Mouse (Mus musculus) frontal cortex, postnatal 36 days (tissue): ENCODE measurements around the gene Aym1.
"Not testable (repeated sequence)": the region's sequence is repeated elsewhere in the genome, so short reads cannot be mapped to it uniquely, and the experiment has no call there.

Source experiments
- DNase-seq, 2 experiments: peaks; one replicate each; pipeline ENCODE4 v3.0.0; 2022; ENCODE audit warnings: low spot score in 2 of 2

Aym1 gene

DNA sequence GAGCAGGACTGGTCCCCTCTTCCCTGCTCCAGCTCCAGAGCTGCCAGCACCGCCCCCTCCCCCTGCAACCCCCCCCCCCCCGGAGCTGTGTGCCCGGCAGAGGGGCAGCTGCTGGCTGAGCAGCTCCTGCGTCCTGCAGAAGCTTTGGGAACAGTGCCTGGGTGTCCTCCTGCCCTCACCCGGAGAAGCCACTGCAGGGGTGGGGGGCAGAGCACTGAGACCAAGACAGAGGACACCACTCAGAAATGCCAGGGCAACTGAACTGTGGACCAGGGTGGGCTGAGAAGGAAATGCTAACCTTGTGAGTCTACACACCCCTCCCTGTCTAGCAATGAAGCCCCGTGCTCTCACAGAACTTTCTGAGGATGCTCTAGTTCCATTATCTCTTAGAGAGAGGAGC is at the start of gene Aym1:
Aym1 (plus strand) TSS at position 109 of the 400 bp plus-strand sequence.
- DNase-seq: no peak

DNA sequence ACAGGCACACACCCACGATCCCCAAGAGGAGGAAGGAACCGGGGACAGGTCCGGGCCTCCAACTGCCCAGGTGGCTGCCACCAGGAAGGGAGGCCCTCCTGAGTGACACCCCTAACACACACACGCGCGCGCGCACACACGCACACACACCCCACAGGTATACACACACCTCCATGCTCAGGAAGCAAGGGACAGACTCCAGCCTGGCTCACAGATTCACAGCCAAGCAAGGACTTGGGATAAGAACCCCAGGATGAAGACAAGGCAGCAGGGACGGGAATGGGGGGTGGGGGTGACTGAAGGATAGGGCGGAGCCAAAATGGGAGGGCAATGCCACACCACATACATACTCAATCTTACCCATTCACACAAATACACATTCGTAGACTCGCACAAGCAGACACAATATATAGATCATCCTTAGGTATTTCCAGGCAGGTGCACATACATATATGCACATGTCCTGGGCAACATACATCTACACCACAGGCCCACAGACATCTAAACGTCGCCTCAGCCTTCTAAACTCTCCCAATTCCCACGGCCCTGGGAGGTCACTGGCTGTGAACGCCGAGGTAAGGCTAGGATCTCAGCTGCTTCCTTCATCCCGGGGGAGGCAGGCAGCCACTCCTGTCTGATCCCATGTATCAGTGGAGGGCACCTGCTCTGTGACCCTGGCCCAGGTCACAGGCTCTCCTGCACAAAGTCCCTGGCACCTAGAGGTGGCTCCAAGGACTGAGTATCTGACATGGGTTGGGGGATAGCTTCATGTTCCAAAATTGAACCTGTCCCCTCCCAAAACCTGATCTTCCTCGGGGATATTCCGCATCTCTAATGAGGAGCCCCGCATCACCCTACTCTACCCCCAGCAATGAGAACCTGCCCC is 47.4 kb upstream of the Aym1 start:
- DNase-seq: no peak

DNA sequence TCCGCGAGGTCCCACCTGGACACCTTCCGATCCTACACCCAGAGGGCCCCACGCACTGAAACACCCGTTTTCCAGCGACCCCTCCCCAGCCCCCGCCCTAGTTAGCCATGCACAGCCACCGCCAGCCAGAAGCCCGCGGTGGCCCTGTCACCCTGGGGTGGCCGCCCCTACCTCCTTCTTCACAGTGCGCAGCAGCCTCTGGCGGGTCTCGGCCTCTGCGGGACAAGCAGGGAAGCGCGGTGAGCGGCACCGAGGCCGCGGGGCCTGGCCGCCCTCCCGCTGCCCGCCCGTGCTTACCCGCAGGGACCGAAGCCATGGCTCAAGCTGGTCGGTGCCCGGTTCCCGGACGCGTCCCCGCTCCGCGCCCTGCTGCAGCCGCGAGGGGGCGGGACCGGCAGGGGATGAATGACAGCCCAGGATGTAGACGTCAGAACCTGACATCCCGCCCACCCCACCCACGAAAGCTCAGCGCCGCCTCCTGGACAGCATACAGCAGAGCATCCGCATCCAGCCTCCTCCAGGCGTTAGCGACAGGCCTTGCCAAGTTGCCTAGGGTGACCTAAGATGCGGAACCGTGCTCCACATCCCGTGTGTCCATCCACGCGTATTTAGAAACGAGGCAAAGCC is 46.6 kb upstream of the Aym1 start, which contains the start of gene Sgsm1:
Sgsm1 (minus strand) TSS at position 410 of the 627 bp plus-strand sequence.
- peak; percentile 79 to 81 for DNase-seq

DNA sequence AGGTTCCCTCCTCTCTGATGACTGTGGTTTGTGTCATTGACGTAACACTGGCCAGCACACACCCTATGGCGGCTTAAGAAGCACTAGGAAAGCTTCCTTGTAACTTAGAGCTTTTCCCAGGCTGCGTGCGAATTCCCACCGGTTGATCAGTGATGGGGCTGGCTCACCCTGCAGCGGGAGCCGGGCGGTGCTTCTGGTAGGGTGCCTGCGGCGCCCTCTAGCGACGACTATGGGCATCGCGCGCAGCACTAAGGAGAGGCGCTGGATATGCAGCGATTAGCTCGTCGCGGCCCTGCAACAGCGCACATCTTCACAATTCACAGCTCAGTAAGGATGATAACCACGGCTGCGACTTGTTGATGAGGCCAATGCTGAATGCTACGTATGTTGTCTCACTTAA is 43.1 kb upstream of the Aym1 start:
- DNase-seq: peak; percentile 84 to 91

DNA sequence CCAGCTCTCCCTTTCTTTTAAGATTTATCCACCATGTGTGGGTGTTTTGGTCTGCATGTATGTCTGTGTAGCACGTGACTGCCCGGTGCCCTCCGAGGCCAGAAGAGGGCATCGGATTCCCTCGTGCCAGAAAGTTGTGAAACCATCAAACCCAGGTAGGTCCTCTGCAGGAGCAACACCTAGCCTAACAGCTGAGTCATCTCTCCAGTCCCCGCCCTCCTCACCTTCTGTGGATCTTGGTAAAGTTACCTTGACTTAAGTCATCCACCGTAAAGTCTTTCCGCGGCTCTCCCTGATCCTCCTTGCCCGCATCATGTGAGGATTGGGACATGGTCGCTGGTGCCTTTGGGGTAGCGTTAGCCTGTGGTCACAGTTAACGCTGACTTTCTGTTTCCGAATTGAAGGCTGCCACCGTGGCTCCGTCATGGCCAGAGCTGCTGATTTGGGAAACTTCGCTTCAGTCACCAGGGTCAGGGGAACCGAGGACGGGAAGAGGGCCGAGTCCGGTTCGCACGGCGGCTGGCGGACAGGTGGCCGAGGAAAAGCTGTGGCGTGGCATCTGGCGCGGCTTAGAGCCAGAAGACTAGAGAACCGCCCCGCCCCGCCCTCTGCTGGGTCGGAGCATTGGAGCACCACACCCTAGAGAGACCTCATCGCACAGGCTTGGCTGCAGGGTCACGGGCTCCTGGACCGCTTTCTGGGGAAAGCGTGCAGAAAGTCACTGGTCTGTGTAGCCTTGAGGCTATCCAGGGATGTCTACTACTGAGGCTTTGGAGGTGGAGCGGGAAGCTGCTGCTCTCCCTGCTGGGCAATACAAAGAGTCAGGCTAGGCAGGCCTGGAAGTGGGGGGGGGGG is 33.1 kb upstream of the Aym1 start:
- no peak for DNase-seq

DNA sequence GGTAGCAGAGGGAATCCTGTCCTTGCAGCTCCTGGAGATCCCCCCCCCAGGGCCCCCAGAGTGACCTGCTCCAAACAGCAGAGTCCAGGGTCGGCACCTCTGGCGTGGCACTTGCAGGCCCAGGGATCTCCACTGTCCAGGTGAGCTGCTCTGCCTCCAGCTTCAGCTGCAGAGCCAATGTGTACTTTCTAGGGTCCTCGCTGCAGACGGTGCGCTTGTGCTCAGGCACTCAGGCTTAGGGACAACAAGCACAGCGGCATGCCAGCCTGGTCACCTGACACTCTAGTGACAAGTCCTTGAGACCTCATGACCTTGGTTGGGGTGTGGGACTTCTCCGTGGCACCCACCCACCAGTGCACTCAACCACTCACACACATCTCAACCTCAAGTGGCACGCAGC is 27.6 kb upstream of the Aym1 start:
- no peak for DNase-seq

DNA sequence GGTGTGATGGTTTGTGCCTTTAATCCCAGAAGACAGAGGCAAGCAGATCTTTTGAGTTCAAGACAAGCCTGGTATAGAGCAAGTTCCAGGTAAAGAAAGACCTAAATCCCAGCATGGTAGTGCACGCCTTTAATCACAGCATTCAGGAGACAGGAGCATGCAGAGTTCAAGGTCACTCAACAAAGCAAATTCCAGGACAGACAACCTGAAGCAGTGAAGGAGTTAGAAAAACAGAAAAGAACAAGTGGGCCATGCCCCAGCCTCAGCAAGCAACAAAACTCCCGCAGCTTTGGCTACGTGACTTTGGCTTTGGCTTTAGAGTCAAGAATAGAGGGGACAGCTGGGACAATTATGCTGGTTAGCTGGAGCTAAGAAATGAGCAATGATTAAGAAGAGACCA is 26.9 kb upstream of the Aym1 start:
- DNase-seq: no peak

DNA sequence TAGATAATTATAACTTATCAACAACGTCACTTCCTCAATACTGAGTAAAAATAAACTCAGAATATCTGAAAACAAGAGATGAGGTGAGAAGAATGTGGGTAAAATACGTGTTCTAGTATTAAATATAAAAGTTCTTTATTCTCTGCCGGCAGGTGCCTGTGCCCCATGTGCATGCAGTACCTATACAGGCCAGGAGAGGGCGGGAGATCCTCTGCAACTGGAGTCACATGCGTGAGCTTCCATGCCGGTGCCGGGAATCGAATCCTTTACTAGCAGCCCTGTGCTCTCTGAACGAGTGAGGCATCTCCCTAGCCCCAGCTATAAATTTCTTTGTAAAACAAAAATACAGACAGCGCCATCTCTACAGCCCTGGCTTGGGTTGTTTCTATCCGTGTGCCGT is 24.9 kb upstream of the Aym1 start:
- no peak for DNase-seq

DNA sequence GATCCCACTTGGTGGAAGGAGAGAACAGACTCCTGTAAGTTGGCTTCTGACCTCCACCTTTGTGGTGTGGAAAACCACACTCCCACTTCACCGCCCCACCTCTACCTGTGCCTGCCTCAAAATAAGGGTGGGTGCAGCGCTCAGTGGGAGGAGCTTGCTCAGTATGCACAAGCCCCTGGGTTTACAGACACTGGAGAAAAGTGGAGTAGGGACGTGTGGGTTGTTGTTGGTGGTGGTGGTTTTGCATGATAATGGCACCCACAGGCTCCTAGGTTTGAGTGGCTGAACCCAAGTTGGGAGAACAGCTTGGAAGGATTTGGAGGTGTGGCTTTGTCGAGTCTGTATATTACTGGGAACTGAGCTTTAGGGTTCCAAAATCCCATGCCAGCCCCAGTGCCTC is 24.2 kb upstream of the Aym1 start:
- no peak for DNase-seq

DNA sequence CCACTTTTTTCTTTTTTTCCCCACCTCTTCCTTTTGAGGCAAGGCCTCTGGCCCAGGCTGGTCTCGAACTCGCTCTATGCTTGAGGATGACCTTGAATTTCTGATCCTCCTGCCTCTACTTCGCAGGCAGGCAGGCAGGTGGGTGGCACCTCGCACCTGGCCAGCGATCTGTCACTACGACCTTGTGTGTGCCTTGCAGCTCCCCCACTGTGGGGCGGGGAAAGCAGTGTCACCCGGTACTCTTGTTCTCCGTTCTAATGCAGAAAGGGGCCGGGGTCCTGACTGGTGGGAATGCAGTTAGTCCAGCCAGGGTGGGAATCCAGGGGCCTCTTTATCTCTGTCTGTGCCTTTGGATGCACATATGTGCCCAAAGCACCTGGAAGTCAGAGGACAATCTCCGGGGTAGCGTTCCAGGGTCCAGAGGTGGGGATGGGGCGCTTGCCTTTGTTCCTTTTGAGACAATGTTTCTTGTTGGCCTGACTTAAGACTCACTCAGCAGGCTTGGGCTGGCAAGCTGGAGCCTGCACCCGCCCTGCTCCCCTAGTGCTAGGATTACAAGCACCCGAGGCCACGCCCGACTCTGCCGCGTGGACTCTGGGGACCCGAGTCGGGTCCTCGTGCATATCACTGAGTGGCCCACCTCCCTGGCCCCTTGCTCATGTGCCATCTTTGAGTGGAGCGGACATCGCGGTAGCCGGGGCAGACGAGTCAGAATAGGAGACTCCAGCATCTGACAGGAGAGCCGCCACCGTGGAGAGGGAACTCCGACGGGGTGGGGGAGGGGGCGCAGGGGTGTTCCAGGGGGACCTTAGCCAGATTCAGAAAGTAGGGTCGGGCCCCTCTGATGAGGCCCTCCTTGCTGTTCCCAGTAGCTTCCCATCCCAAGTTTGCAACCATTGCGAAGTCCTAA is 22.2 kb upstream of the Aym1 start:
- DNase-seq: no peak

DNA sequence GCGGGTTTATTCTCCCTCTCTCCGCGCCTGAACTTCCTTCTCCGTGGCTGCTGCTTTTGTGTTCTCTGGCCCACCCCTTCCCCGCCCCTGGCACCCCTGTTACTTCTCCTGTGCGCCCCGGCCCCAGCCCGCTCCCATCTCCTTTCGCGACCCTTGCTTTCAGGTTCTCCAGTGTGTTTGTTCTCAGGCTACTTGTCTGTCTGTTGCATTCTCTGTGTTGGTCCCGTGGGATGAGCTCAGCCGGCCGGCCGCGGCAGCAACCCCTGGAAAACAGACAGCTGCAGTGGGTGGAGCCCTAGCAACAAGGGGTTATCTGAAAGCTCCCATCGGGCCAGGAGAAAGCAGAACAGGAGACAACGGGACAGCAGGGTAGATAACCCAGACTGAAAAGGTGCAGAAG is 21.4 kb upstream of the Aym1 start:
- DNase-seq: no peak

DNA sequence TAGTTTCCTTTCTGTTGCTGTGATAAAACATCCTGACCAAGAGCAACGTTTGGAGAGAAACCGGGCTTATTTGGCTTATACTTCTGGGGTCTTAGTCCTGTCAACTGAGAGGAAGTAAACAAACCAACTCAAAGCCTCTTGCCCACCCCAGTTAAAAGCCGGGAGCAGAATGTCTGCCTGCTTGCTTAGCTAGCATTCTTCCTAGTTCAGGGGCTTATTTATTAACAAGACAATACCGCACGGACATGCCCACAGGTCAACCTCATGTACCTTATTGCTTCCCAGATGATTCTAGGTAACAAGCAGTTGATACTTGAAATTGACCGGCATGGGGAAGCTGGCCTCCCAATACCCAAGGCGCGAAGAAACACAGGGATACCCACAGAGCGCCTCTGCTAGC is 20.8 kb upstream of the Aym1 start:
- no peak for DNase-seq

DNA sequence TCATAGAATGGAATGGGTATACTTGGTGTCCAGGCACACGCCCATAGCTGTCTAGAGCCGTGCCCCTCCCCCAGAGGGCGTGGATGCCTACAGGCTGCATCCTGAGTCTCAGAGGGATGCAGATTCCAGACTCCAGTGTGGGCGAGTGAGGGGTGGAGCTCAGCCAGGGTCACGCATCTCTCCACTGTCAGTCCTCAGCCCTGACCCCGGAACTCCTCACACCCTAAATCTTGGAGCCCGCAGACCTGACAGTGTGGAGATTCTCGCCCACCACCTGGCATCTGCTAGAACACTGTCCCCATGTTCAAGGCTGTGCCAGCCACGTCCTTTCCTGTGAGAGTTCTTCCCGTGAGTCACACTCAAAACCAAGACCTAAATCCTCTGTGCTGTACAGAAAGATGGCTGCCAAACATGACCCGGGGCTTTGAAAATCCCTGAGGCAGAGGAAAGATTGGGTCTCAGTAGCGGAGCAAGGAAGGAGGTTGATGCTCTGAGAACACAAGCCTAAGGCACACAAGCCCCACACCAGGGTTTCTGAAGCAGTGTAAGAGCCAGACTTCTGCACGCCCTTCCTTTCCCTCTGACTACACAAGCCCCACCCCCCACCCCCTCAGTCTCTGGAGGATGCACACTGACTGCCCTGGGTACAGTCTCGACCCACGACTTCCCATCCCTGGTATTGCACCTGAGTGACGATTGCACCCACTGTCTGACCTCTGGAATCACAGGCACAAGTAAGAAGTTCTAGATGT is 12.3 kb upstream of the Aym1 start:
- peak; percentile 52 to 53 for DNase-seq

DNA sequence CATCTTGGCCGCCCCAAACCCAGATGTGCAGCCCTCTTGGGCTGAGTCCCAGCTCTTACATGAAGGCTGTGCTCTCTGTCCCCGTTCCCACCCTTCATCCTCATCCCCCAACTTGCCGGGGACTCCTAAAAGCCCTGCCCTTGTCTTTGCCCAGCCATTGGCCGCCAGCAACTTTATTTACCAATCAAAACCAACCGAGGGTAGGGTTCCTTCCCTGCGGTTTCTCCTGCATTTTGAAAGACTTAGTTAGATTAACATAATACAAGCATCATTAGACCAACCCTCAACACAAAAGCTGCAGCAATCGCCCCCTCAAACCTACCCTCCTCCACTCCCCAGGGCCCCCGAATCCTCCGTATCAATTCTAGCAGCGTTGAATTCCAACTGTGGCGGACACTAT is 11.3 kb upstream of the Aym1 start:
- DNase-seq: no peak

DNA sequence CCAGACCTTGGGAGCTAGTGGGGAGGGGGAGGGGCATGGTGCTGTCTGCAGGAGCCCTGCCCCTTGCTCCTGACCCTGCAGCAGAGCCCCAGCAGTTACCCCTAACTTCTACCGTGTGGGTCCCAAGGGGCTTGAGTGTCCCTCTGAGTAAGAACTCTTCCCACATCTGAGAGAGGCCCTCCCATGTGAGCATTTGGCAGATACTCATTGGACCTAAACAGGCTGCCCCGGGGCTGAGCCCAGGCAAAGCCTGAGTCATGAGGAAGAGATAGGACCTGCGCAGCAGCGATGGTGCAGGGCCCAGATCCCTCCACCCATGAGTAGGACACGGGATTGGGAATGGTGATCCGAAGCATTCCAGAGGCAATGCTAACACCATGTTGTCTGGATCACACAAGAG is 10.4 kb upstream of the Aym1 start:
- DNase-seq: not testable (repeated sequence)

DNA sequence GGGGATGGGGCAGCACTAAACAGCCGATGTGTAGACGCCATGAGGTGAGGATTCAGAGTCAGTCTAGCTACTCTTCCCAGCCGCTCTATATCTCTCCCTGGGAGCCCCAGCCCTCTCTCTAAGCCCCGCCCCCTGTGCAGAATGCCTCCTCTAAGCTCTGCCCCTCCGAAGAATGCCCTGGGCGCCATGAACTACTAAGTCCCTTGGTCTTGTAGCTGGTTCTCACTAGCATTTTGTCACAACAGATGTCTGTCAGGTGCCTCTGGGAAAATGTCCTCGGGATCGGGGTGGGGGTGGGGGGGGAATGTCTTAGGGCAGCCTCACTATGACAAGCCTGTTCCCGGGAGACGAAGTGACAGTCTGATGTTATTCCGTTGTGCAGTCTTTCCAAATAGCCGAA is 9.5 kb upstream of the Aym1 start:
- DNase-seq: no peak

DNA sequence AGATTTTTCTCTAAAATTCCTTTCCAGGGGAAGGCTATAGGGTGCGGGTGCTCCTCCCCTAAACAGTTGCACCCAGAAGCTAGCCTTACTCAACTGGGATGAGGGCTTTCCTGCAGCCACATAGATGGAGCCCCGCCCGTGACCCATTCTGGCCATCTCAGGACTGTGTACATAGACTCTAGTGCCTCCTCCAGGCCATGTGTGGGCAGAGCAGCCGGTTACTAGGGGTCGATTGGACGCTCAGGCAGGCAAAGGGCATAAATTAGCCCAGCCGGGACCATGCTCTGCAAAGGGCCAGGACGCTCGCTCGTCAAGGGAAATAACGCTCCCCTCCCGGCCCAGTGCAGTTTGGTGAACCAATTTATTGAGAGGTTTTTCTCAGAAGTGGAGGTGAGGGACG is 8.5 kb upstream of the Aym1 start:
- no peak for DNase-seq

DNA sequence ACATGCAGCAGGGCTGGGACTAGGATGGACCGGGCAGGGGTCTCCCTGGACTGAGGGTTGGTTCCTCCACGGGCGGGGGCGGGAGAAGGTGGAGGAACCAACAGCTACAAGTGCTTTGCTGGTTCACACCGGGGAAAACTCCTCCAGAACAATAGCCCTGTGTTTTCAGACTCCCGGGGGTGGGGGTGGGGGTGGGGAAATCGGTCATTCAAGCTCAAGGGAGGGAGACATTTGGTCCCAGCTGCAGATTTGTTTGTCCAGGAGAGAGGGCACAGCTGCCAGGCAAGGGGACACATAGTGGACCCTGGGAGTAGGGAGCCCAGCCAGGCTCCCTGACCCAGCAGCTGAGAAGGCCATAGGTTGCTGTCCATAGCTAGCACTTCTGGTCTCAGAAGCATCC is 7.9 kb upstream of the Aym1 start:
- no peak for DNase-seq

DNA sequence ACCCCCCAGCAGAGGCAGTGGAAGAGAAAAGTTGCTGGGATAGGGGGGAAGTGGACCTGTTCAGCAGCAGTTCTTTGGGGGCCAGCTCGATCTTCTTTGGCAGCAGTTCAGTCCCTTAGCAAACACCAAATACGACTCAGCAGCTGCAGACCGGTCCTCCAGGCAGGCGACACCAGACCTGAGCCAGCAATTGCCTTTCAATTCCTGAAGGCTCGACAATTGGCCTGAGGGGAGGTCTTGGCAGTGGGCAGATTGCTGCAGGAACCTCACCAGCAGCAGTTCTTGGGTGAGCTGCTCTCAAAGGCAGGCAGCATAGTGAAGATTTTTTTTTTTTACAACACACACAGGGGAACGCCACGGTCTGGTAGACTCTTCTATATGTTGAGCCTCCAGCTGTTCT is 7.3 kb upstream of the Aym1 start:
- no peak for DNase-seq

DNA sequence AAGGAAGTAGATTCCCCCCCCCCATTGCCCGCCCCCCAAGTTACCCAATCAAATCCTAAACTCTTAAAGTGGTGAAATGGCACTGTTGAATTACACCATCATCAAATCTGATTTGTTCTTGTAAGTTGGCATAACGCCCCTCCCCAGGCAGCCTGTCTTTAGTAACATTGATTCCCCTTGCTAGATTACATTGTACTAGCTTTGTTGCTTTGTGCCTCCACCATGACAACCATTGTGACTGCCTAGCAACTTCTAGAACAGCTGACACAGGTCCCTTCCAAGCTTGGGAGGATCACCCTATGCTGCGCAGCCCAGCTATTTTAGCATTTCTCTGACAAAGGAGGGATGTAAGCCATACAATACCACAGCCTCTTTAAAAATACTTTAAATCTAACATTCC is 5.3 kb upstream of the Aym1 start:
- DNase-seq: no peak

DNA sequence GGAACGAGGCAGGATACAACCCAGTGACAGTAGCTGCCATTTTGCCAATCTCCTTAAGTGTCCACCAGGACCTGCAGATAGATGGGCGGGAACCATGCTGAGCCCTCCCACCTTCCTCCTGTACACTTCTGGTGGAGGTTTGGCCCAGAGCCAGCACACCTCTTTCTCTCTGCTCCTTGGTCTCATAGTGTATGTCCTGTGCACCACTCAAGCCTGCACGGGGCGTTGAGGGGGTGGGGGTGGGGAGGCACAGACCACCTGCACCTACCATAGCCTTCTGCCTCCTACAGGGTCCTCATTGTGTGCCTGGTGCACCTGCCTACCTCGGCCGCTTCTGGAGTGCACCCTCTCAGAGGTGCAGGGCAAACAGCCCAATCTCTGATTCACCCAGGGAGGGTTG is 4.5 kb upstream of the Aym1 start:
- DNase-seq: no peak
